Mouse (Mus musculus): ENCODE results near the gene Rab6b.

Gene Rab6b

GRCm38 (mm10) chr9:103188416-103188815 is 76.8 kb downstream of the Rab6b start:
- in situ Hi-C loops (cut with MseI, MboI), result no loop called here

GRCm38 (mm10) chr9:103201561-103202260 is 90.1 kb downstream of the Rab6b start, which contains the start of gene Srprb:
Srprb (minus strand) TSS chr9:103202137.
- in situ Hi-C loops (cut with MseI, MboI), result no loop called here

GRCm38 (mm10) chr9:103205786-103206185 is 94.2 kb downstream of the Rab6b start:
- in situ Hi-C loops (cut with MseI, MboI), result no loop called here

GRCm38 (mm10) chr9:103207846-103208245 is 96.3 kb downstream of the Rab6b start:
- in situ Hi-C loops (cut with MseI, MboI), result no loop called here

- in situ Hi-C loops (cut with MseI, MboI), result no loop called here
These were observed 97.3 kb downstream of the Rab6b start for GRCm38 (mm10) chr9:103208802-103209423.

- in situ Hi-C loops (cut with MseI, MboI), result no loop called here
These were observed 101.2 kb downstream of the Rab6b start for GRCm38 (mm10) chr9:103212654-103213420.

GRCm38 (mm10) chr9:103213631-103214030 is 102.0 kb downstream of the Rab6b start:
- in situ Hi-C loops (cut with MseI, MboI), result no loop called here

- in situ Hi-C loops (cut with MseI, MboI), result no loop called here
These were observed 102.7 kb downstream of the Rab6b start for GRCm38 (mm10) chr9:103214281-103214680.

GRCm38 (mm10) chr9:103224721-103225120 is 113.1 kb downstream of the Rab6b start:
- in situ Hi-C loops (cut with MseI, MboI), result loop anchor here (5.0 to 10.0 kb wide), 3 partner anchors 60 to 78 kb away; no protein-coding TSS in a partner anchor

GRCm38 (mm10) chr9:103225464-103225863 is 113.9 kb downstream of the Rab6b start:
- in situ Hi-C loops (cut with MseI, MboI), result loop anchor here (5.0 to 10.0 kb wide), 3 partner anchors 59 to 77 kb away; no protein-coding TSS in a partner anchor

- in situ Hi-C loops (cut with MseI, MboI), result loop anchor here (5.0 to 10.0 kb wide), 3 partner anchors 58 to 75 kb away; no protein-coding TSS in a partner anchor
These were observed 115.2 kb downstream of the Rab6b start for GRCm38 (mm10) chr9:103226806-103227205.

- in situ Hi-C loops (cut with MseI, MboI), result loop anchor here (5.0 to 10.0 kb wide), 3 partner anchors 57 to 75 kb away; no protein-coding TSS in a partner anchor
These were observed 116.2 kb downstream of the Rab6b start for GRCm38 (mm10) chr9:103227760-103228159.

- in situ Hi-C loops (cut with MseI, MboI), result loop anchor here (5.0 to 10.0 kb wide), 3 partner anchors 56 to 74 kb away; no protein-coding TSS in a partner anchor
These were observed 116.9 kb downstream of the Rab6b start for GRCm38 (mm10) chr9:103228370-103229003.

GRCm38 (mm10) chr9:103229037-103229867 is 117.7 kb downstream of the Rab6b start:
- in situ Hi-C loops (cut with MseI, MboI), result loop anchor here (5.0 to 10.0 kb wide), 3 partner anchors 56 to 73 kb away; no protein-coding TSS in a partner anchor

GRCm38 (mm10) chr9:103230151-103230951 is 118.8 kb downstream of the Rab6b start, which contains the start of the genes Gm20425 and Trf:
Gm20425 (minus strand) TSS chr9:103230307.
Trf (minus strand) TSS chr9:103230444.
- in situ Hi-C loops (cut with MseI, MboI), result no loop called here

- in situ Hi-C loops (cut with MseI, MboI), result no loop called here
These were observed 120.8 kb downstream of the Rab6b start for GRCm38 (mm10) chr9:103232232-103233005.

GRCm38 (mm10) chr9:103233006-103233395 is 121.4 kb downstream of the Rab6b start:
- in situ Hi-C loops (cut with MseI, MboI), result no loop called here

GRCm38 (mm10) chr9:103234059-103234458 is 122.5 kb downstream of the Rab6b start:
- in situ Hi-C loops (cut with MseI, MboI), result no loop called here
